Mouse (Mus musculus): ENCODE results near the gene Klhl7. TPM values are rescaled to one million over a fixed set of nuclear protein-coding genes. Genes with fewer than 3 reads are reported as not detected.
"Not testable (repeated sequence)": the region's sequence is repeated elsewhere in the genome, so short reads cannot be mapped to it uniquely, and the experiment has no call there.

Klhl7 gene
- polyA plus RNA-seq, 1 experiment from 2014 or later: 22.2 TPM

DNA sequence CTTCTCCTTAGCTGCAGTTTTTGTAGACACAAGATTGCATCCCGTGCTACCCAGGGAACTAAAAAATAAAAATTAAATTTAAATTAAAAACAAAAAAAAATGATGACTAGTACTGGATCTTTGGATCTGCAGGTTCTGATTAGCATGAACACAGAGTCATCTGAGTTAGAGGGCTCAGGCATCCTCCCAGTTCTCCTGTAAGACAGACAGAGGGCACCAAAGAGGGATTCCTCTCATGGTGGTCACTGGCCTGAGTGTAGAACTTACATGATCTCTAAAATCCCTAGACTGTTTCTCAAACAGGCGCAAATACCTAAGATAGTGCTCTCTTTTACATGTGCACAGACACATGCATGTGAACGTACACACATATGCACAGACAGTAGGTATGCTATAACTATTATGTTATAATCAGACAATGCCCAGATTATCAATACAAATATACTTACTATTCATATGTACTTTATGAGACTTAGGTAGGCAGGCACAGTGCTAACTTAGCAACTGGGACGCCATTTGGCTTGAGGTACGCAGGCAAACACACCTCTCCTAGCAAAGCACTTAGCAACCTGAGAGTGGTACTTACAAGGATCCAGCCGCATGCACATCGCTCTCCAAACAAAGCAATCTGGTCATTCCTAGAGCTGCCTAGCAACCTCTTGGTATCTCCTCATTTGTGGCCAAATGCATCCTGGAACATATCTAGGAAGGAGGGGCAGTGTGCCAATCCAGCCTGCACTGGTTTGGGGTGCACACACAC lies 21.8 kb upstream of the Klhl7 start:
- WGBS (ENCODE audit: missing documents): 93% methylated on average over 7 of the region's 7 CpGs
- Histone ChIP-seq H3K79me2 (ENCODE audit: inconsistent target) (no peaks in the 10 kb centered on the region), H3K4me3 (ENCODE audit: inconsistent target) (no peak overlapping the region), H3K36me3 (ENCODE audit: inconsistent target) (no peaks in the 10 kb centered on the region), H3K27ac (no peak overlapping the region)

DNA sequence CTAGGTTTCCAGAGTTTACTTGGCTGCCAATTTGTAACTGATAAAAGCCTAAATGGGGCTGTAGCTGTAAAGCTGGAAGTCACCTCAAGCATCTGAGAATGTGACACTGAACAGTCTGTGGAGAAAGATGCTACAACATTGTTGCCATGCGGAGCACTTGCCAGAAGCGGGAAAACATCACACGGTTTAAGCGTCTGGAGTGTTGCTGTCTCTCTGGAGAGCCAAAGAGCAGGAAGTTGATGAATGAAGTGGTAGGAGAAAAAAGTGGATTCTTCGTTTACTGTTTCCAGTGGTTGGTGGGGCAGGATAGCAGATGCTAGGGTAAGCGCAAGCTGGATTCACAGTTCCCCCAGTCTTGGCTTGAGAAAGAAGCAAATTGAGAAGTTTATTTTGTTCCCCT lies 19.6 kb upstream of the Klhl7 start:
- no peaks in the 10 kb centered on the region for H3K79me2 ChIP-seq (ENCODE audit: inconsistent target)
- H3K4me3 ChIP-seq (ENCODE audit: inconsistent target): no peak overlapping the region
- WGBS (ENCODE audit: missing documents): 80% methylated on average over 6 of the region's 6 CpGs
- H3K36me3 ChIP-seq (ENCODE audit: inconsistent target): no peaks in the 10 kb centered on the region
- no peak overlapping the region for H3K27ac ChIP-seq

DNA sequence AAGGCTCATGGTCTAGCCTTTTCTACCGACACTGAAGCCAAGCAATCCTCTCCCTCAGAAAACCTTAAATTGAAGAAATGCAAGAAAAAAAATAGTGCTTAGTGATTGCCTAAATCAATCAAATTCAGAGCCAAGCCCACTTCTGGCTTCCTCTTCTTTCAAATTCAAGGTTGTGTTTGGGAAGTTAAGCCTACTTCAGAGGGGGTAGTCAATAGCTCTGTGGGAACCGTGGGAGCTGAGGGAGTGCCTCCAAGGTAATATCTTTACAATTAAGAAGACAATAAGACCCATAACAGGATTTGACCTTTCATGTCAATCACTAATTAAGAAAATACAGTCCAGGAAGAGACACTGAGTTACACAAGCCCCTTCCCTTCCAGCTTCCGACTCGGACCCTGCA lies 15.6 kb upstream of the Klhl7 start:
- no peaks in the 10 kb centered on the region for H3K79me2 ChIP-seq (ENCODE audit: inconsistent target)
- no peak overlapping the region for H3K27ac ChIP-seq
- 79% methylated on average over 4 of the region's 4 CpGs for WGBS (ENCODE audit: missing documents)
- H3K4me3 ChIP-seq (ENCODE audit: inconsistent target): no peak overlapping the region
- no peaks in the 10 kb centered on the region for H3K36me3 ChIP-seq (ENCODE audit: inconsistent target)

GRCm38 (mm10) chr5:24086241-24086640 lies 14.2 kb upstream of the Klhl7 start:
- H3K36me3 ChIP-seq (ENCODE audit: inconsistent target): no peaks in the 10 kb centered on the region
- 94% methylated on average over 16 of the region's 16 CpGs for WGBS (ENCODE audit: missing documents)
- no peak overlapping the region for H3K27ac ChIP-seq
- no peak overlapping the region for H3K4me3 ChIP-seq (ENCODE audit: inconsistent target)
- no peaks in the 10 kb centered on the region for H3K79me2 ChIP-seq (ENCODE audit: inconsistent target)

DNA sequence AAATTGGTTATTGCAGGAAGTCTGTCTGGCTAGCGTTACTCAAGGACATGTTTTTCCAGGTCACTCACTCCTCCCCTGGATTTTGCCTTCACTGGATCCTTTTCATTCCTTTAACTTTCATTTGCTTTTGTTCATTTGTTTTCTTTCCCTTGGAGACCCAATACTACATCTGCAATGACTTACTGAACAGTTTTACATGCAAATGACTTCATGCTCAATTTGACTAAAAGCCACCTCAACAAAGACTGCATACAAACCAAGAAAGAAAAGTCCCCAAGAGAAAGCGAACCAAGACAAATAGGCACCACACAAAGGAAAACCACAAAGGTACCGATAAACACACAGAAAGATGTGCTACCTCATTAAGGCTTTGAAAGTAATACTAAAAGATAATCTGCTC lies 13.5 kb upstream of the Klhl7 start:
- Histone ChIP-seq H3K4me3 (ENCODE audit: inconsistent target) (no peak overlapping the region), H3K36me3 (ENCODE audit: inconsistent target) (no peaks in the 10 kb centered on the region), H3K27ac (no peak overlapping the region), H3K79me2 (ENCODE audit: inconsistent target) (no peaks in the 10 kb centered on the region)
- 81% methylated on average over 3 of the region's 3 CpGs for WGBS (ENCODE audit: missing documents)

- H3K36me3 ChIP-seq (ENCODE audit: inconsistent target): no peaks in the 10 kb centered on the region
- H3K27ac ChIP-seq: no peak overlapping the region
- WGBS (ENCODE audit: missing documents): 88% methylated on average over 1 of the region's 1 CpGs
- H3K4me3 ChIP-seq (ENCODE audit: inconsistent target): no peak overlapping the region
- H3K79me2 ChIP-seq (ENCODE audit: inconsistent target): no peaks in the 10 kb centered on the region
Observed at GRCm38 (mm10) chr5:24088451-24088850, 12.0 kb upstream of the Klhl7 start.

- H3K36me3 ChIP-seq (ENCODE audit: inconsistent target): no peaks in the 10 kb centered on the region
- no peak overlapping the region for H3K4me3 ChIP-seq (ENCODE audit: inconsistent target)
- 90% methylated on average over 3 of the region's 3 CpGs for WGBS (ENCODE audit: missing documents)
- H3K27ac ChIP-seq: no peak overlapping the region
- H3K79me2 ChIP-seq (ENCODE audit: inconsistent target): no peaks in the 10 kb centered on the region
Observed at GRCm38 (mm10) chr5:24092496-24092895, 7.9 kb upstream of the Klhl7 start.

- WGBS (ENCODE audit: missing documents): 89% methylated on average over 6 of the region's 6 CpGs
Observed at GRCm38 (mm10) chr5:24095393-24095792, 5.0 kb upstream of the Klhl7 start.

DNA sequence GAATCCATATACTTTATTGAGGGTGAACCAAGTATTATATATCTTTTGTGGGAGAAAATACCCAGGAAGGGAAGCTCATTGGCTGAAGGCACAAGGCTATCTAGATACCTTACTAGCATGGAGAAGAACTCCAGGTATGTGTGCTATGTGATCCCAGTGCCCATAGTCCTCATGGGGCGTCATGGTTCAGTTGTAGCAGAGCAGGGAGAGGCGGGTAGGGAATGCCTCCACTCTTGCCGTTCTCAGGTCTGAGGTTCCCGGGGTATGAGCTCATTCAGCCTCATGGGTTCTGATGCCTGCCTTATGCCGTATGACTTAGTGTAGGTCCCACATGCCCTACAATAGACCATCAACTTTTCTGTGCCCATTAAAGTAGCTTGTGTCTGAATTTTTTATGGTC lies 4.5 kb upstream of the Klhl7 start:
- H3K4me3 ChIP-seq (ENCODE audit: inconsistent target): no peak overlapping the region
- H3K27ac ChIP-seq: no peak overlapping the region
- no peaks in the 10 kb centered on the region for H3K36me3 ChIP-seq (ENCODE audit: inconsistent target)
- no peaks in the 10 kb centered on the region for H3K79me2 ChIP-seq (ENCODE audit: inconsistent target)
- 90% methylated on average over 5 of the region's 5 CpGs for WGBS (ENCODE audit: missing documents)

More at GRCm38 (mm10) chr5:24095393-24095792, 5.0 kb upstream of the Klhl7 start:
- Histone ChIP-seq H3K36me3 (ENCODE audit: inconsistent target) (no peaks in the 10 kb centered on the region), H3K27ac (no peak overlapping the region), H3K79me2 (ENCODE audit: inconsistent target) (no peaks in the 10 kb centered on the region), H3K4me3 (ENCODE audit: inconsistent target) (no peak overlapping the region)

- peaks cover 39% of the 10 kb centered on the region; the same call in 1 of the 2 replicates for H3K79me2 ChIP-seq (ENCODE audit: inconsistent target)
- no peaks in the 10 kb centered on the region for H3K36me3 ChIP-seq (ENCODE audit: inconsistent target)
- WGBS (ENCODE audit: missing documents): under 1% methylated on average over 26 of the region's 46 CpGs
- peak overlapping the region; percentile 46 for H3K4me3 ChIP-seq (ENCODE audit: inconsistent target)
- no peak overlapping the region for H3K27ac ChIP-seq
Observed at GRCm38 (mm10) chr5:24100810-24101311, 456 bp downstream of the Klhl7 start.

DNA sequence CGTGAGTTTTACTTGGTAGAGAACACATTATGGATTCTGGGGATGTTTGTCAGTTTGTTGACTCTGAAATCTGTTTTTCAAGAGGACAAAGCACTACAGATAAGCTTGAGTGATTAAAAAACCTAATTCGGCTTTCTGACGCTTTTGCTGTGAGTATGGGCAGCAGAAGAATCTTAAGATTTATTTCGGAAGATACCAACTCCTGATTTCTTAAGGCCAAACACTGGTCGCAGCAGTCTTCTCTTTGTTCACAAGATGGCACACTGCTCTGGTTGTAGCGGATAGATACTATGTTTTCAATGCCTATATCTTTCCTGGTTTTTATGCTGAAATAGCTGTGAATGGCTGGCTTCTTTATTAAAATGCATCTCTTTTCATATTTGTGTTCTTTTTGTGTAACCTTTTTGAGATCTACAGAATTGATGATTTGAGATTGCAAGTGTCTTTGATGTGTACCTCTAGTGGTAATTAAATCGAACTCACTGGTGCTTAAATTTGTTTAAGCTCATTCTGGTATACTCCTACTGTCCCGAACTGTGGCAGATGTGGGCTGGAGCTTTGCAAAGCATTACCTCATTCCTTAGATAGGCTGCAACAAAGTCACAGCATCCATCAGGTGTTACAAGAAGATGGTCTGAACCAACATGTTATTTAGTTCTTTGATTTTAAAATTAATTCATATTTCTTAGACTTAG lies 1.2 kb downstream of the Klhl7 start:
- Histone ChIP-seq H3K79me2 (ENCODE audit: inconsistent target) (peaks cover 39% of the 10 kb centered on the region; the same call in 1 of the 2 replicates), H3K27ac (no peak overlapping the region), H3K4me3 (ENCODE audit: inconsistent target) (peak overlapping the region; percentile 46), H3K36me3 (ENCODE audit: inconsistent target) (no peaks in the 10 kb centered on the region)
- WGBS (ENCODE audit: missing documents): 39% methylated on average over 8 of the region's 8 CpGs

- not testable (repeated sequence) for H3K36me3 ChIP-seq (ENCODE audit: inconsistent target); H3K27ac ChIP-seq; H3K4me3 ChIP-seq (ENCODE audit: inconsistent target)
- peaks cover 39% of the 10 kb centered on the region; the same call in 1 of the 2 replicates for H3K79me2 ChIP-seq (ENCODE audit: inconsistent target)
- 97% methylated on average over 2 of the region's 2 CpGs for WGBS (ENCODE audit: missing documents)
Observed at GRCm38 (mm10) chr5:24103235-24103634, 2.8 kb downstream of the Klhl7 start.

- no peaks in the 10 kb centered on the region for H3K36me3 ChIP-seq (ENCODE audit: inconsistent target)
- H3K4me3 ChIP-seq (ENCODE audit: inconsistent target): no peak overlapping the region
- H3K27ac ChIP-seq: no peak overlapping the region
- 95% methylated on average over 2 of the region's 2 CpGs for WGBS (ENCODE audit: missing documents)
- H3K79me2 ChIP-seq (ENCODE audit: inconsistent target): peaks cover 39% of the 10 kb centered on the region; the same call in 1 of the 2 replicates
Observed at GRCm38 (mm10) chr5:24103841-24104240, 3.4 kb downstream of the Klhl7 start.

DNA sequence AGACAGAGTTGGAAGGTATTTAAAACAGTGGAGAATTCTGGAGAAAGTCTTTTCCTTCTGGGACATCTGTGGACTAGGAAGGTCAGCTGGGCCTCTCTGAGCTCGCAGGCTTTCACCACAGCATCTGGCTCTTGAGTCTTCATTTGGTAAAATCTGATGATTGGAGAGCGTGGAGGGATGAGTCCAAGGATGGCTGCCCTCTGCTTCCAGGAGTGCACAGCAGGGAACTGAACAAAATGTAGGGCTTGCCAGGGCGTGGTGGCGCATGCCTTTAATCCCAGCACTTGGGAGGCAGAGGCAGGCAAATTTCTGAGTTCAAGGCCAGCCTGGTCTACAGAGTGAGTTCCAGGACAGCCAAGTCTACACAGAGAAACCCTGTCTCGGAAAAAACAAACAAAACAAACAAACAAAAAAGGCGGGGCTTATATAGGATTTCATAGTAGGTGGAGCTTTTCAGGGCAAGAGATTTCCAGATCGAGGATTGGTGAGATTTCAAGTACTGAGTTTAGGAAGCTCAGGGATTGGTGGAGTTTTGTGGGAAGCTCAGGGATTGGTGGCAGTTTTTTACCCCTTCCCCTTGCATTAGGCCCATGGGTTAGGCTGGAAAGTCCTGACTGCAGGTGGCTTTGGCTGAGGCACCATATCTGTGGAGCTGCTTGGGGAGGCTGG lies 6.8 kb downstream of the Klhl7 start:
- no peak overlapping the region for H3K4me3 ChIP-seq (ENCODE audit: inconsistent target)
- H3K36me3 ChIP-seq (ENCODE audit: inconsistent target): no peaks in the 10 kb centered on the region
- 94% methylated on average over 7 of the region's 7 CpGs for WGBS (ENCODE audit: missing documents)
- H3K27ac ChIP-seq: no peak overlapping the region
- H3K79me2 ChIP-seq (ENCODE audit: inconsistent target): peaks cover 28% of the 10 kb centered on the region; the same call in 1 of the 2 replicates

GRCm38 (mm10) chr5:24107740-24108098 lies 7.3 kb downstream of the Klhl7 start:
- H3K4me3 ChIP-seq (ENCODE audit: inconsistent target): no peak overlapping the region
- H3K36me3 ChIP-seq (ENCODE audit: inconsistent target): no peaks in the 10 kb centered on the region
- H3K79me2 ChIP-seq (ENCODE audit: inconsistent target): peaks cover 23% of the 10 kb centered on the region; the same call in 1 of the 2 replicates
- no peak overlapping the region for H3K27ac ChIP-seq
- WGBS (ENCODE audit: missing documents): 100% methylated on average over 3 of the region's 3 CpGs

Data from macrophage (primary cell).